Mouse (Mus musculus): ENCODE data around the gene Copz1.

- TF ChIP-seq CTCF (IDR thresholded peaks at IDR 0.05; ENCODE audit: low read depth, low read length) (no peak), POLR2A (IDR thresholded peaks at IDR 0.05; ENCODE audit: extremely low read depth, insufficient read depth, low read length) (no peak)
These were observed 33.5 kb downstream of the Copz1 start for GRCm38 (mm10) chr15:103305792-103306645.

All from liver, adult 2 months (tissue).